Comparison of ENCODE assay signal across 8 mouse cellular contexts in genomic region chr17:31067051-31067450, GRCm38 (mm10). TPM values are rescaled to one million over a fixed set of nuclear protein-coding genes. Genes with fewer than 3 reads are reported as not detected.
A peak's percentile ranks its signal among the peaks of the same experiment; 100 is the strongest.
DNase-seq lines count a peak whose midpoint lies in the region; ATAC-seq and TF ChIP-seq lines count a peak whose summit lies in the region.

No protein-coding gene starts in this region.

- no peak overlapping the region for H3K4me3 ChIP-seq in intestine, embryonic 16.5 days (ENCODE audit: low read length)
- H3K4me3 ChIP-seq in intestine, embryonic 15.5 days (replicated peaks), result no peak overlapping the region
- no peak overlapping the region for H3K4me3 ChIP-seq in midbrain, embryonic 13.5 days (replicated peaks)

- H3K9ac ChIP-seq in intestine, embryonic 16.5 days (ENCODE audit: low read depth, low read length), result no peak overlapping the region
- no peak overlapping the region for H3K9ac ChIP-seq in intestine, embryonic 15.5 days
- H3K9ac ChIP-seq in midbrain, embryonic 13.5 days (replicated peaks), result no peak overlapping the region

- DNase-seq in 3T3-L1 (ENCODE audit: low read depth, low spot score), result peak; percentile 44
- DNase-seq in Patski (ENCODE audit: low read depth, low spot score), result no peak
- DNase-seq in embryo, embryonic 10 days (ENCODE audit: low spot score), result no peak
- DNase-seq in adrenal gland, adult (ENCODE audit: inconsistent age in 2 of 2, low spot score in 1 of 2), result no peak

- no peaks in the 10 kb centered on the region for H3K27me3 ChIP-seq in intestine, embryonic 16.5 days (replicated peaks; ENCODE audit: control insufficient read depth, insufficient read depth, low read length)
- no peaks in the 10 kb centered on the region for H3K27me3 ChIP-seq in intestine, embryonic 15.5 days (replicated peaks)
- H3K27me3 ChIP-seq in Patski, result no peaks in the 10 kb centered on the region
- H3K27me3 ChIP-seq in midbrain, embryonic 13.5 days, result no peaks in the 10 kb centered on the region

- 69% methylated on average over 11 of the region's 11 CpGs for WGBS in intestine, embryonic 16.5 days
- 63% methylated on average over 11 of the region's 11 CpGs for WGBS in intestine, embryonic 15.5 days
- WGBS in midbrain, embryonic 13.5 days, result 89% methylated on average over 11 of the region's 11 CpGs

- peaks cover 9% of the 10 kb centered on the region for H3K4me1 ChIP-seq in intestine, embryonic 16.5 days (ENCODE audit: control insufficient read depth, insufficient read depth, low read length)
- 0 out of 2 replicates have a peak, but pooled peaks cover 7% of the 10 kb centered on the region for H3K4me1 ChIP-seq in intestine, embryonic 15.5 days (replicated peaks)
- peaks cover 31% of the 10 kb centered on the region for H3K4me1 ChIP-seq in midbrain, embryonic 13.5 days (replicated peaks)

- TF ChIP-seq CTCF in Patski (IDR thresholded peaks at IDR 0.05), result no peak

- CTCF ChIA-PET in Patski (lab: Charles Lee), result no interaction called here

- H3K36me3 ChIP-seq in intestine, embryonic 16.5 days (ENCODE audit: control insufficient read depth, insufficient read depth, low read length), result no peaks in the 10 kb centered on the region
- no peaks in the 10 kb centered on the region for H3K36me3 ChIP-seq in intestine, embryonic 15.5 days
- peaks cover 32% of the 10 kb centered on the region for H3K36me3 ChIP-seq in midbrain, embryonic 13.5 days

- ATAC-seq in intestine, embryonic 16.5 days, result peak; percentile 67
- ATAC-seq in intestine, embryonic 15.5 days, result no peak
- ATAC-seq in Patski, result peak; percentile 47
- ATAC-seq in neutrophil, adult 5-6 weeks (ENCODE audit: extremely low read depth, insufficient number of reproducible peaks, low FRiP score, poor library complexity, severe bottlenecking), result peak; percentile 95
- no peak for ATAC-seq in midbrain, embryonic 13.5 days

- no peaks in the 10 kb centered on the region for H3K9me3 ChIP-seq in intestine, embryonic 16.5 days (ENCODE audit: control insufficient read depth, low read length)
- no peaks in the 10 kb centered on the region for H3K9me3 ChIP-seq in intestine, embryonic 15.5 days
- H3K9me3 ChIP-seq in midbrain, embryonic 13.5 days, result no peaks in the 10 kb centered on the region

- in situ Hi-C loops in Patski (cut with MboI; ENCODE audit: low pct_unique_long_range_greater_than_20kb), result no loop called here

- H3K27ac ChIP-seq in intestine, embryonic 16.5 days (ENCODE audit: low read length), result no peak overlapping the region
- H3K27ac ChIP-seq in intestine, embryonic 15.5 days, result no peak overlapping the region
- no peak overlapping the region for H3K27ac ChIP-seq in midbrain, embryonic 13.5 days

- POLR2A ChIA-PET in Patski (lab: Charles Lee), result no interaction called here

- H3K4me2 ChIP-seq in intestine, embryonic 16.5 days (ENCODE audit: low read depth, low read length), result no peak overlapping the region
- H3K4me2 ChIP-seq in intestine, embryonic 15.5 days (replicated peaks), result no peak overlapping the region
- no peak overlapping the region for H3K4me2 ChIP-seq in midbrain, embryonic 13.5 days (replicated peaks)

RNA-seq across cellular contexts. Expression of gene Abcg1, which starts 9.6 kb away (rescaled TPM):
- 5.4 and 5.6 TPM in 2 replicates for polyA plus RNA-seq in intestine, embryonic 16.5 days (2015; fragmentation: Nextera tagmentation; extraction: Ambion mirVana)
- polyA plus RNA-seq in intestine, embryonic 15.5 days (2015; fragmentation: Nextera tagmentation; extraction: Ambion mirVana), result 5.8 and 6.2 TPM in 2 replicates
- 0.01 TPM for polyA plus RNA-seq in Patski (2021)
- 80.2 and 90.7 TPM in 2 replicates for total RNA-seq in neutrophil, adult 5-6 weeks (2017)
- 21.8 and 24.4 TPM in 2 replicates for polyA plus RNA-seq in midbrain, embryonic 13.5 days (2015; fragmentation: Nextera tagmentation; extraction: Ambion mirVana)

Comparison
In these comparisons a context has a peak if more than half of its experiments do, and no peak if none do; other contexts are left out.
1. ATAC-seq: peak in intestine, embryonic 16.5 days (single experiment), Patski (single experiment) and neutrophil, adult 5-6 weeks (single experiment); none in intestine, embryonic 15.5 days (single experiment) and midbrain, embryonic 13.5 days (single experiment).